Mouse (Mus musculus) lung, postnatal 25 days (tissue): ENCODE measurements around the gene Rad9b.

Experiments
- DNase-seq: peaks from one replicate; pipeline ENCODE4 v3.0.0; 2022; ENCODE audit warnings: low spot score

The Rad9b gene

DNA sequence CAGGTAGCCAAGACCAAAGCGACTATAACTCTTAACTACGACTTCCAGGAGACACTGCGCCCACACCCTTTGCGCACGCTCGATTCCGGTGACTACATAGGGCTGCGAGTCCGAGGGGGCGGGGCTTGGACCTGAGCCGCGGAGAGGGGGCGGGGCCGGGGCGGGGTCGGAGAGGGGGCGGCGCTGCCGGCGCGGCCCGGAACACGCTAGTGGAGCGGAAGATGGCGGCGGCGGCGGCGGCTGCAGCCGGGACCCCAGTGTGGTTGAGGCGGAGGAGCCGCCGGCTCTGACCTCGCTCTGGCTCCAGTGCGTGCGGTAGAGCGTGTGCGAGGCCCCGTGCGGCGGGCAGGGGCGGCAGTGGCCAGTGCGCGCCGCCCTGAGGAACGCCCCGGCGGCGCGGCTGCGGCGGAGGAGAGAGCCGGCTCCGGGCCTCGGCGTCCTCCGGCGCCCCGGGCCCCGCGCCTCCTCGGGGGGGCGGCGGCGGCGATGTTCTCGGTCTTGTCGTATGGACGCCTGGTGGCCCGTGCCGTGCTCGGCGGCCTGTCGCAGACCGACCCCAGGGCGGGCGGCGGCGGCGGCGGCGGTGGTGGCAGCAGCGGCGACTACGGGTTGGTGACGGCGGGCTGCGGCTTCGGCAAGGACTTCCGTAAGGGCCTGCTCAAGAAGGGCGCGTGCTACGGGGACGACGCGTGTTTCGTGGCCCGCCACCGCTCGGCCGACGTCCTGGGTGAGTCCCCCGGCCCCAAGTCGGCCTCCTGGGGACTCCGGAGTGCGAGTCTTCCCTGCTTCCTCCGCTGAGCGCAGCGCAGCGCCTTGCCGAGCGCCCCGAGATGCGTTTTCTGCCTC lies 69.6 kb downstream of the Rad9b start, which contains the start of gene Pptc7:
TSS of gene Pptc7 (plus strand) at position 183 of the 846 bp plus-strand sequence.
- peak; percentile 92 for DNase-seq

DNA sequence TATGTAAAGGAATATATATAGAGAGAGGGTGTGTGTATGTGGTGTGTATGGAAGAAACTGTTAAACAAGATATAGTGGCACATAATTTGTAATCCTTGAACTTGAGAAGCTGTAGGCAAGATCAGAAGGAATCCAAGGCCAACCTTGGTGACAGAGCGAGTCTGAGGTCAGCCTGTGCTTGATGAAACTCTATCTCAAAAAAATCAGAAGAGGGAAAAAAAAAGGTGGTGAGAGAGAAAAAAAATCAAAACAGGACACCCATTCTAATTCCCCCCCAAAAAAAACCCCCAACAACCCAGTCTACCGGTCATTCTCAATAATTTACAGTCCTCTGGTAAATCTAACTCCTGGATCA lies 70.2 kb downstream of the Rad9b start:
- no peak for DNase-seq

DNA sequence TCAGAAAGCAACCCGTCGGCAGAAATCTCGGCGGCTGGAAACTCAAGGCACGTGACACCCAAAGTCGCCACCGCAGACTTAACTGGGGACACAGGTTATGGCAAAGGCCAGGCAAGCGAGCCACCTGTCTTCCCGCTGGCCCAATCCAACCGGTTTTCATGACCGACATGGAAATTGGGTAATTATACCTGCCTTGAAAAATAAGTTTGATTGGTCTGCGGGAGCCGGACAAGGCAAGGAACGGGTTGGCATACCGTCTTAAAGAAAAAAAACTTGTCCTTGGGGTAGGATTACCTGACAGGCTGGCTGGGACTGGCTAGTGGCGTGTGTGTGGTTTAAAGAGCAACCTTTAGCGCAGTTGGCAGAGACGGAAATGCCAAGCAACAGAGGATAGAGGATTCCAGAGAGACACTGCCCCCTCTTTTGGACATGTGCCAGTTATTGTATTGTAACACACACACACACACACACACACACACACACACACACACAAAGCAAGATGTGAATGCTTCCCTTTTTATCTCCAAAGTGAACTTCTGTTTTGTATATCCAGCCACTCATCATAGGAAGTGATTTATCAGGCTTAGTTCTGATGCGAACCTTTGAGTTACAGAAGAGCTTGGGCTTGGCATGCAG lies 73.1 kb downstream of the Rad9b start:
- DNase-seq: peak; percentile 57

DNA sequence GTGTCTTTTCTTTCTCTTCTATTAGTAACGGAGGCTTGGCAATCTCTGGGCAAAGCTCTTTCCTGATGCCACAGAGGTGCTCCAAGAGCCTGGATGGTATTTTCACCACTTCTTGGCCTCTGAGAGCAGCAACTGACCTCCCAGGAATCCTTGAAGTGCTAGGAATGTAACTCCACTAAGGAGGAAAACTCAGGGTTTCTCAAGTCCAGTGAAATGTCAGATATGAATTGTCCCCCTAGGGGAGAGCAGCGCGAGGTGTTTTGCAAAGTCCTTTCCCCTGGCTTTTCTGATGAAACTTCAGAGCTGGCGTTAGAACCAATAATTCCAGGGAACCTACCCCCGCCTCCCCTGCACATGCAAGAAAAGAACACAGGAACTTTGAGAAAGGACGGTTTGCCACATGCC lies 73.6 kb downstream of the Rad9b start:
- DNase-seq: peak; percentile 69

DNA sequence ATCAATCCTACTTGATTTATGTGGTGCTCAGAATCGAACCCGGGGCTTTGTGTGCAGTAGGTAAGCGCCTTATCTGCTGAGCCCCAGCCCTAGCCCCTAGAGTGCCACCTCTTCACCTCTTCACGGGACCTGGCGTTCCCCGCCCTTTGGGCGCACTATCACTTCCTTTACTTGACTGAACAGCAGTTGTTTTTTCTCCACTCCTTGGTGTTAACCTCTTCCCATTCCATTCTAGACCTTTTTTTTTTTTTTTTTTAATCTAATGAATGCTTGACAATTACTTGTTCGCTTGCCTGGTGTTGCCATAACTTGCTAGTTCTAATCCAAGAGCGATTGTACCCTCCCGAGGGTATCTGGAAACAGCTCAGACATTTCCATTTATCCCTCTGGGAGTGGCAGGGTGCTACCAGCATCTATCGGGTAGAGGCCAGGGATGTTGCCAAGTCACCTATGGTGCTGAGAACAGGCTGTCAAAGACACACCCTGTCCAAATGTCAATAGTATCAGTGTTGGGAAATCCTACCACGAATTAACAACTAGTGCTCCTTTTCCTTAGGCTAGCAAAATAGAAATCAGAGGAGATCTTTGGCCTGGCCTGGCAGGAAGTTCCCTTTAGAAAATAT lies 74.1 kb downstream of the Rad9b start:
- peak; percentile 72 for DNase-seq

DNA sequence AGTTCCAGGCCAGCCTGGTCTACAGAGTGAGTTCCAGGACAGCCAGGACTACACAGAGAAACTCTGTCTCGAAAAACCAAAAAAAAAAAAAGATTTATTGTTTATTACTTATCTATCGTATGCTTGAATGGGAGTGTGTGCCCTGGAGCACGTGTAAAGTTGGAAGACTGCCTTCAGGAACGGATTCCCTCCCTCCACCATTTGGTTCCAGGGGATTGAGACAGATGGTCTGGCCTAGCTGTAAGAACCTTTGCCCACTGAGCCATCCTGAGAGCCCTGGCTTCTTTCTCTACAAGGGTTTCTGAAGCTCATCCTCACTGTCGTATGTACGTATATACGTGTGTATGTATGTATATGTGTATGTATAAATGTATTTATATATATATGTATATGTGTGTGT lies 75.1 kb downstream of the Rad9b start:
- no peak for DNase-seq

DNA sequence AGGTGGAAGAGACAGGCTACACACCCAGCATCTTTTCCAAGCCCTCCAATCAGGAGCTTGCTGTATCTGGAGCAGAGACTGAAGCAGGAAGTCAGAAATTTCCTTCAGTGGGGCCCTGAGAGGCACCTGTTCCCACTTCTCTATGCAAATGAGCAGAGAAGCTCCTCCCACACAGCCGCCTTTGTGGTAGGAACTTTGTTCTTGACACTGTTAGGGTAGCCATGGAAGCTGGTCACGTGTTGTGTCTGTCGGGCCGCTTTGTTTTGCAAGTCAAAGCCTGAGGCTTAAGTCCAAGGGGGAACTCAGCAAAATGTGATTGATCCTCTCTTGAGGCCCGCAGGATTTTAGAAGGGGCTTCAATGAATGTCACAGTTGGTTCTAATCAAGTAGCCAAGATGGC lies 79.2 kb downstream of the Rad9b start:
- DNase-seq: peak; percentile 86
